Mouse (Mus musculus): ENCODE results near the gene Lrr1. TPM values are rescaled to one million over a fixed set of nuclear protein-coding genes. Genes with fewer than 3 reads are reported as not detected.
"Not testable (repeated sequence)": the region's sequence is repeated elsewhere in the genome, so short reads cannot be mapped to it uniquely, and the experiment has no call there.

The Lrr1 gene
- total RNA-seq, 1 experiment, result 10.4 TPM

DNA sequence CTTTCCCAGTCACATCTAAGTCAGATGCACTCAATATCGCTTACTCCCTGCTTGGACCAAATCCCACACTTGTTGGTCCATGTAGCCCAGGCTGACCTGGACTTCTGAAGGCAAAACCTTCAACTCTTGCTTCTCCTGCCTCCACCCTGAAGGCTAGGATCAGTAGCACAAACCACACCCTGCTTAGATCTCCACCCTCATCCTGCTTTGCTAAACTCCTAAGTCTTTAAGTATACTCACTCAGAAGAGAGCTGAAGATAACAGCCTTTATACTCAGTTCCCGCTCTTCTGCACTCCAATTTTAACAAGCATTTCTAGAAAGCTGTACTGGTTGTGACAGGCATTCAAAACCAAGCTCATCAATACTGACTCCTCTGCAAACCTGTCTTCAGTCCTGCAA lies 11.5 kb upstream of the Lrr1 start:
- peak overlapping the region; percentile 2 to 86; a peak in 1 of 4 replicates for H3K4me3 ChIP-seq (ENCODE audit: insufficient read depth in 1 of 2, low read depth in 1 of 2, low read length in 2 of 2, poor library complexity in 1 of 2, severe bottlenecking in 1 of 2)
- no peak for DNase-seq (ENCODE audit: low read depth, low spot score)
- H3K4me1 ChIP-seq (ENCODE audit: control insufficient read depth in 2 of 2, insufficient read depth in 2 of 2, low read length in 2 of 2, poor library complexity in 1 of 2), result peaks cover 0 to 4% of the 10 kb centered on the region in 2 experiments; a peak in 2 of 4 replicates
- H3K9me3 ChIP-seq (ENCODE audit: control insufficient read depth, insufficient read depth, low read depth, low read length), result no peaks in the 10 kb centered on the region
- peak overlapping the region; percentile 41; the same call in 1 of the 2 replicates for H3K27ac ChIP-seq (ENCODE audit: insufficient read depth, low read depth, low read length, poor library complexity, severe bottlenecking)
- H3K36me3 ChIP-seq (ENCODE audit: control insufficient read depth, insufficient read depth, low read length, poor library complexity, severe bottlenecking), result peaks cover 14% of the 10 kb centered on the region
- in situ Hi-C loops (cut with MboI; ENCODE audit: low sequenced_read_pairs in 2 of 2, unreplicated experiment in 2 of 2), result no loop called here
- TF ChIP-seq MAFK (IDR thresholded peaks at IDR 0.05; ENCODE audit: insufficient read depth, low read depth, low read length) (no peak), CHD2 (IDR thresholded peaks at IDR 0.05; ENCODE audit: low read depth, low read length) (no peak; the same call in 1 of the 2 replicates), ZC3H11A (IDR thresholded peaks at IDR 0.05; ENCODE audit: borderline replicate concordance, low read depth, low read length) (no peak)
- H3K9ac ChIP-seq (ENCODE audit: insufficient read depth, low read depth, low read length, poor library complexity, severe bottlenecking), result peak overlapping the region; percentile 92; the same call in 1 of the 2 replicates

GRCm38 (mm10) chr12:69158366-69158764 lies 10.2 kb upstream of the Lrr1 start:
- in situ Hi-C loops (cut with MboI; ENCODE audit: low sequenced_read_pairs in 2 of 2, unreplicated experiment in 2 of 2), result no loop called here

GRCm38 (mm10) chr12:69158765-69159577 lies 9.6 kb upstream of the Lrr1 start, which contains the start of gene Rps29:
Gene Rps29 (minus strand): TSS chr12:69159186.
- H3K27ac ChIP-seq (ENCODE audit: insufficient read depth, low read depth, low read length, poor library complexity, severe bottlenecking), result peak within 1 kb of the TSS; percentile 89
- TF ChIP-seq MAFK (IDR thresholded peaks at IDR 0.05; ENCODE audit: insufficient read depth, low read depth, low read length), result peak; percentile 26; the same call in 1 of the 2 replicates
- TF ChIP-seq HCFC1 (IDR thresholded peaks at IDR 0.05; ENCODE audit: borderline replicate concordance, insufficient read depth, low read length), result peak; percentile 61; the same call in 1 of the 2 replicates
- H3K4me3 ChIP-seq (ENCODE audit: insufficient read depth in 1 of 2, low read depth in 1 of 2, low read length in 2 of 2, poor library complexity in 1 of 2, severe bottlenecking in 1 of 2), result peak within 1 kb of the TSS; percentile 86 to 98
- H3K4me1 ChIP-seq (ENCODE audit: control insufficient read depth in 2 of 2, insufficient read depth in 2 of 2, low read length in 2 of 2, poor library complexity in 1 of 2); in situ Hi-C loops (cut with MboI; ENCODE audit: low sequenced_read_pairs in 2 of 2, unreplicated experiment in 2 of 2); H3K9me3 ChIP-seq (ENCODE audit: control insufficient read depth, insufficient read depth, low read depth, low read length): not testable (repeated sequence)
- peaks cover 14% of the 10 kb centered on the region for H3K36me3 ChIP-seq (ENCODE audit: control insufficient read depth, insufficient read depth, low read length, poor library complexity, severe bottlenecking)
- peak; percentile 99 for DNase-seq (ENCODE audit: low read depth, low spot score)
- peak within 1 kb of the TSS; percentile 92 for H3K9ac ChIP-seq (ENCODE audit: insufficient read depth, low read depth, low read length, poor library complexity, severe bottlenecking)

More at GRCm38 (mm10) chr12:69158366-69158764, 10.2 kb upstream of the Lrr1 start:
- TF ChIP-seq ZNF384 (IDR thresholded peaks at IDR 0.05; ENCODE audit: low read depth, low read length) (no peak), HCFC1 (IDR thresholded peaks at IDR 0.05; ENCODE audit: borderline replicate concordance, insufficient read depth, low read length) (no peak), ZC3H11A (IDR thresholded peaks at IDR 0.05; ENCODE audit: borderline replicate concordance, low read depth, low read length) (no peak), MAFK (IDR thresholded peaks at IDR 0.05; ENCODE audit: insufficient read depth, low read depth, low read length) (no peak), CHD2 (IDR thresholded peaks at IDR 0.05; ENCODE audit: low read depth, low read length) (no peak)
- Histone ChIP-seq H3K27ac (ENCODE audit: insufficient read depth, low read depth, low read length, poor library complexity, severe bottlenecking) (peak overlapping the region; percentile 89), H3K4me3 (ENCODE audit: insufficient read depth in 1 of 2, low read depth in 1 of 2, low read length in 2 of 2, poor library complexity in 1 of 2, severe bottlenecking in 1 of 2) (peak overlapping the region; percentile 86 to 98), H3K36me3 (ENCODE audit: control insufficient read depth, insufficient read depth, low read length, poor library complexity, severe bottlenecking) (peaks cover 14% of the 10 kb centered on the region), H3K9ac (ENCODE audit: insufficient read depth, low read depth, low read length, poor library complexity, severe bottlenecking) (peak overlapping the region; percentile 92), H3K9me3 (ENCODE audit: control insufficient read depth, insufficient read depth, low read depth, low read length) (no peaks in the 10 kb centered on the region), H3K4me1 (ENCODE audit: control insufficient read depth in 2 of 2, insufficient read depth in 2 of 2, low read length in 2 of 2, poor library complexity in 1 of 2) (peaks cover 0 to 5% of the 10 kb centered on the region in 2 experiments; a peak in 2 of 4 replicates)
- DNase-seq (ENCODE audit: low read depth, low spot score), result no peak

- in situ Hi-C loops (cut with MboI; ENCODE audit: low sequenced_read_pairs in 2 of 2, unreplicated experiment in 2 of 2), result no loop called here
- Histone ChIP-seq H3K9me3 (ENCODE audit: control insufficient read depth, insufficient read depth, low read depth, low read length) (no peaks in the 10 kb centered on the region), H3K27ac (ENCODE audit: insufficient read depth, low read depth, low read length, poor library complexity, severe bottlenecking) (no peak overlapping the region), H3K36me3 (ENCODE audit: control insufficient read depth, insufficient read depth, low read length, poor library complexity, severe bottlenecking) (peaks cover 14% of the 10 kb centered on the region), H3K4me3 (ENCODE audit: insufficient read depth in 1 of 2, low read depth in 1 of 2, low read length in 2 of 2, poor library complexity in 1 of 2, severe bottlenecking in 1 of 2) (peak overlapping the region; percentile 19 to 59; a peak in 2 of 4 replicates), H3K9ac (ENCODE audit: insufficient read depth, low read depth, low read length, poor library complexity, severe bottlenecking) (no peak overlapping the region), H3K4me1 (ENCODE audit: control insufficient read depth in 2 of 2, insufficient read depth in 2 of 2, low read length in 2 of 2, poor library complexity in 1 of 2) (peaks cover 0 to 5% of the 10 kb centered on the region in 2 experiments; a peak in 3 of 4 replicates)
- peak; percentile 84 for DNase-seq (ENCODE audit: low read depth, low spot score)
- no peak for TF ChIP-seq MAFK (IDR thresholded peaks at IDR 0.05; ENCODE audit: insufficient read depth, low read depth, low read length)
- peak; percentile 67; the same call in 1 of the 2 replicates for TF ChIP-seq ZNF384 (IDR thresholded peaks at IDR 0.05; ENCODE audit: low read depth, low read length)
Measured at GRCm38 (mm10) chr12:69159578-69159940, 9.1 kb upstream of the Lrr1 start.

DNA sequence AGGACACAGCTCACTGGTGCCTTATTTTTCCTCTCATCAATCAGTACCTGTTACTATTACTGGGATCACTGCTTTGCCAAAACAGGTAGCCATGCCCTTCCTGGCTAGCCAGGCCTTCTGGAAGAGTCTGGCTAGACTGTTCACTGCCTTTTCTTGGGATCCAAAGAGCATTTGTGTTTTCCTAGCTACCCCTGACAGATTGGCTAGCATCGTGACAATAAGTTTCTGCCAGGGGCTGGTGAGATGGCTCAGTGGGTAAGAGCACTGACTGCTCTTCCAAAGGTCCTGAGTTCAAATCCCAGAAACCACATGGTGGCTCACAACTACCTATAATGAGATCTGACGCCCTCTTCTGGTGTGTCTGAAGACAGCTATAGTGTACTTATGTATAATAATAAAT lies 7.9 kb upstream of the Lrr1 start:
- peaks cover 14% of the 10 kb centered on the region for H3K36me3 ChIP-seq (ENCODE audit: control insufficient read depth, insufficient read depth, low read length, poor library complexity, severe bottlenecking)
- in situ Hi-C loops (cut with MboI; ENCODE audit: low sequenced_read_pairs in 2 of 2, unreplicated experiment in 2 of 2); H3K9ac ChIP-seq (ENCODE audit: insufficient read depth, low read depth, low read length, poor library complexity, severe bottlenecking); DNase-seq (ENCODE audit: low read depth, low spot score); H3K4me1 ChIP-seq (ENCODE audit: control insufficient read depth in 2 of 2, insufficient read depth in 2 of 2, low read length in 2 of 2, poor library complexity in 1 of 2); H3K4me3 ChIP-seq (ENCODE audit: insufficient read depth in 1 of 2, low read depth in 1 of 2, low read length in 2 of 2, poor library complexity in 1 of 2, severe bottlenecking in 1 of 2); H3K9me3 ChIP-seq (ENCODE audit: control insufficient read depth, insufficient read depth, low read depth, low read length); H3K27ac ChIP-seq (ENCODE audit: insufficient read depth, low read depth, low read length, poor library complexity, severe bottlenecking): not testable (repeated sequence)

DNA sequence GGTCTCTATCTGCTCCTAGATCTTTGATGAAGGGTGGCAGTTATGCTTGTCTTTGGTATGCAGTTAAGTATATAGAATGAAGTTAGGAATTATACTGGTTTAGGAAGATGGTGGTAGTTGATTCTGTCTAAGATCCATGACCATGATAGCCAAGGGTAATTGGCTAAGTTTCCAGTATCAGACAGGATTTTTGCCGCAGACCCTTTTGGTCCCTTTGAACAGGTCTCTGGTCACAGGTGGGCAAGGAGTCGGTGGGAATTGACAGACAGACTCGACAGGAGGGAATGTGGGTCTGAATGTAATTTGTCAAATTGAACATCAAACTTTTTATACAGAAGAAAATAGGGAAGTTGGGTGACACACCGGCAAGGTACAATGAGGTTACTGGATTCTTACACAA lies 5.0 kb upstream of the Lrr1 start:
- H3K27ac ChIP-seq (ENCODE audit: insufficient read depth, low read depth, low read length, poor library complexity, severe bottlenecking); DNase-seq (ENCODE audit: low read depth, low spot score); in situ Hi-C loops (cut with MboI; ENCODE audit: low sequenced_read_pairs in 2 of 2, unreplicated experiment in 2 of 2): not testable (repeated sequence)

More for the DNA sequence above, 5.0 kb upstream of the Lrr1 start:
- H3K9me3 ChIP-seq (ENCODE audit: control insufficient read depth, insufficient read depth, low read depth, low read length); H3K36me3 ChIP-seq (ENCODE audit: control insufficient read depth, insufficient read depth, low read length, poor library complexity, severe bottlenecking); H3K4me1 ChIP-seq (ENCODE audit: control insufficient read depth in 2 of 2, insufficient read depth in 2 of 2, low read length in 2 of 2, poor library complexity in 1 of 2); H3K4me3 ChIP-seq (ENCODE audit: insufficient read depth in 1 of 2, low read depth in 1 of 2, low read length in 2 of 2, poor library complexity in 1 of 2, severe bottlenecking in 1 of 2); H3K9ac ChIP-seq (ENCODE audit: insufficient read depth, low read depth, low read length, poor library complexity, severe bottlenecking): not testable (repeated sequence)
